In genomic region chr2:157064136-157064535, GRCm38 (mm10) we compare ENCODE assay signal across 9 mouse cellular contexts. TPM values are rescaled to one million over a fixed set of nuclear protein-coding genes. Genes with fewer than 3 reads are reported as not detected.
DNase-seq lines count a peak whose midpoint lies in the region; ATAC-seq and TF ChIP-seq lines count a peak whose summit lies in the region.
"Had no signal": no experiment of that assay in that cellular context is flagged by ENCODE, and none has a peak within 500 bp of the region (broad histone marks: within the 10 kb centered on the region; RNA-seq: fewer than 3 reads in every experiment).

No protein-coding gene starts in this region.

- peak overlapping the region; percentile 46; the same call in 1 of the 2 replicates for H3K9ac ChIP-seq in intestine, embryonic 16.5 days (ENCODE audit: low read depth, low read length)
- H3K9ac ChIP-seq in intestine, postnatal 0 days (ENCODE audit: low read depth, low read length) = no peak overlapping the region
- H3K9ac ChIP-seq in CH12.LX (ENCODE audit: insufficient read depth, low read depth) = no peak overlapping the region
- H3K9ac ChIP-seq in hindbrain, embryonic 14.5 days = no peak overlapping the region
- peak overlapping the region; percentile 21; the same call in 1 of the 2 replicates for H3K9ac ChIP-seq in stomach, embryonic 16.5 days (ENCODE audit: low read length)

- H3K27me3 ChIP-seq in intestine, embryonic 16.5 days (replicated peaks; ENCODE audit: control insufficient read depth, insufficient read depth, low read length) = no peaks in the 10 kb centered on the region
- H3K27me3 ChIP-seq in intestine, postnatal 0 days (replicated peaks; ENCODE audit: control insufficient read depth, insufficient read depth, low read length) = no peaks in the 10 kb centered on the region
- H3K27me3 ChIP-seq in CH12.LX (replicated peaks) = no peaks in the 10 kb centered on the region
- H3K27me3 ChIP-seq in hindbrain, embryonic 14.5 days (ENCODE audit: control insufficient read depth, insufficient read depth, low read length) = no peaks in the 10 kb centered on the region
- no peaks in the 10 kb centered on the region for H3K27me3 ChIP-seq in stomach, embryonic 16.5 days (ENCODE audit: control insufficient read depth, insufficient read depth, low read length)

- dilution Hi-C loops in CH12.LX (cut with MboI; ENCODE audit: extremely low pct_ligation_motif_present, extremely low pct_unique_long_range_greater_than_20kb, low sequenced_read_pairs) = no loop called here

- DNase-seq in CH12.LX (ENCODE audit: extremely low read depth) = no peak
- DNase-seq in cerebellum, postnatal 10 days = peak; percentile 58 to 76
- peak; percentile 44 for DNase-seq in hindbrain, embryonic 14.5 days (ENCODE audit: low spot score)
- DNase-seq in thymus, postnatal 36 days = no peak
- no peak for DNase-seq in kidney, postnatal 14 days

- no peak overlapping the region for H3K4me3 ChIP-seq in intestine, embryonic 16.5 days (ENCODE audit: low read length)
- no peak overlapping the region for H3K4me3 ChIP-seq in intestine, postnatal 0 days (ENCODE audit: low read depth, low read length)
- no peak overlapping the region for H3K4me3 ChIP-seq in CH12.LX (replicated peaks in 1 of 3; ENCODE audit: low read depth in 2 of 3, low read length in 2 of 3, poor library complexity in 1 of 3)
- no peak overlapping the region for H3K4me3 ChIP-seq in hindbrain, embryonic 14.5 days (replicated peaks; ENCODE audit: low read length)
- H3K4me3 ChIP-seq in stomach, embryonic 16.5 days (replicated peaks; ENCODE audit: low read length) = no peak overlapping the region

- TF ChIP-seq POLR2A in CH12.LX (IDR thresholded peaks at IDR 0.05; ENCODE audit: low read depth, low read length) = no peak

- H3K4me1 ChIP-seq in intestine, embryonic 16.5 days (ENCODE audit: control insufficient read depth, insufficient read depth, low read length) = peaks cover 45% of the 10 kb centered on the region
- H3K4me1 ChIP-seq in intestine, postnatal 0 days (replicated peaks; ENCODE audit: control insufficient read depth, insufficient read depth, low read length) = peaks cover 5% of the 10 kb centered on the region; the same call in 1 of the 2 replicates
- H3K4me1 ChIP-seq in CH12.LX (ENCODE audit: control insufficient read depth in 1 of 2, insufficient read depth in 2 of 2) = peaks cover 13 to 54% of the 10 kb centered on the region in 2 experiments
- H3K4me1 ChIP-seq in hindbrain, embryonic 14.5 days (replicated peaks; ENCODE audit: control insufficient read depth, insufficient read depth, low read length) = peaks cover 57% of the 10 kb centered on the region
- H3K4me1 ChIP-seq in stomach, embryonic 16.5 days (ENCODE audit: control insufficient read depth, insufficient read depth, low read length) = peaks cover 62% of the 10 kb centered on the region

- no peaks in the 10 kb centered on the region for H3K9me3 ChIP-seq in intestine, embryonic 16.5 days (ENCODE audit: control insufficient read depth, low read length)
- no peaks in the 10 kb centered on the region for H3K9me3 ChIP-seq in intestine, postnatal 0 days (ENCODE audit: control insufficient read depth)
- no peaks in the 10 kb centered on the region for H3K9me3 ChIP-seq in CH12.LX (replicated peaks; ENCODE audit: low read length)
- no peaks in the 10 kb centered on the region for H3K9me3 ChIP-seq in hindbrain, embryonic 14.5 days (ENCODE audit: control insufficient read depth, low read length)
- H3K9me3 ChIP-seq in stomach, embryonic 16.5 days (replicated peaks; ENCODE audit: control insufficient read depth, low read length) = no peaks in the 10 kb centered on the region

- no peak overlapping the region for H3K4me2 ChIP-seq in intestine, embryonic 16.5 days (ENCODE audit: low read depth, low read length)
- H3K4me2 ChIP-seq in intestine, postnatal 0 days (replicated peaks; ENCODE audit: low read depth) = no peak overlapping the region
- H3K4me2 ChIP-seq in CH12.LX (ENCODE audit: insufficient read depth, low read depth, poor library complexity, severe bottlenecking) = no peak overlapping the region
- H3K4me2 ChIP-seq in hindbrain, embryonic 14.5 days (replicated peaks) = no peak overlapping the region
- H3K4me2 ChIP-seq in stomach, embryonic 16.5 days (ENCODE audit: low read depth, low read length) = no peak overlapping the region

- no peak for ATAC-seq in intestine, embryonic 16.5 days
- ATAC-seq in intestine, postnatal 0 days = no peak
- peak; percentile 28; the same call in 1 of the 2 replicates for ATAC-seq in hindbrain, embryonic 14.5 days (ENCODE audit: low FRiP score)
- no peak for ATAC-seq in stomach, embryonic 16.5 days (ENCODE audit: insufficient read depth, low FRiP score)

- in situ Hi-C loops in CH12.LX (cut with MboI; ENCODE audit: low pct_ligation_motif_present, low pct_unique_long_range_greater_than_20kb, low sequenced_read_pairs) = no loop called here

- no peak for TF ChIP-seq RAD21 in CH12.LX (IDR thresholded peaks at IDR 0.05; ENCODE audit: low read depth, low read length)

- no peaks in the 10 kb centered on the region for H3K79me2 ChIP-seq in CH12.LX (replicated peaks; ENCODE audit: control insufficient read depth, extremely low read depth, insufficient read depth, poor library complexity, severe bottlenecking)

- no peak for TF ChIP-seq CTCF in intestine, postnatal 0 days (IDR thresholded peaks at IDR 0.05; ENCODE audit: low read depth)
- TF ChIP-seq CTCF in CH12.LX (conservative IDR thresholded peaks at IDR 0.05 in 1 of 2, IDR thresholded peaks at IDR 0.05 in 1 of 2; ENCODE audit: low read depth in 2 of 2, low read length in 2 of 2) = no peak

- no peak for TF ChIP-seq EP300 in CH12.LX (IDR thresholded peaks at IDR 0.05; ENCODE audit: low read length)

- WGBS in intestine, embryonic 16.5 days = 65% methylated on average over 7 of the region's 7 CpGs
- 61% methylated on average over 7 of the region's 7 CpGs for WGBS in intestine, postnatal 0 days
- 36% methylated on average over 7 of the region's 7 CpGs for WGBS in hindbrain, embryonic 14.5 days
- 58% methylated on average over 7 of the region's 7 CpGs for WGBS in stomach, embryonic 16.5 days

- no peak overlapping the region for H3K27ac ChIP-seq in intestine, embryonic 16.5 days (ENCODE audit: low read length)
- H3K27ac ChIP-seq in intestine, postnatal 0 days (ENCODE audit: low read depth, low read length) = no peak overlapping the region
- no peak overlapping the region for H3K27ac ChIP-seq in CH12.LX (ENCODE audit: insufficient read depth, low read depth)
- H3K27ac ChIP-seq in hindbrain, embryonic 14.5 days = no peak overlapping the region; the same call in 1 of the 2 replicates
- H3K27ac ChIP-seq in stomach, embryonic 16.5 days (ENCODE audit: low read length) = peak overlapping the region; percentile 86; the same call in 1 of the 2 replicates

- H3K36me3 ChIP-seq in intestine, embryonic 16.5 days (ENCODE audit: control insufficient read depth, insufficient read depth, low read length) = no peaks in the 10 kb centered on the region
- no peaks in the 10 kb centered on the region for H3K36me3 ChIP-seq in intestine, postnatal 0 days (ENCODE audit: control insufficient read depth, insufficient read depth)
- H3K36me3 ChIP-seq in CH12.LX (replicated peaks in 1 of 2; ENCODE audit: control insufficient read depth in 1 of 2, insufficient read depth in 1 of 2, low read length in 1 of 2) = no peaks in the 10 kb centered on the region
- peaks cover 27% of the 10 kb centered on the region for H3K36me3 ChIP-seq in hindbrain, embryonic 14.5 days (replicated peaks; ENCODE audit: control insufficient read depth, insufficient read depth)
- H3K36me3 ChIP-seq in stomach, embryonic 16.5 days (ENCODE audit: control insufficient read depth, insufficient read depth, low read length) = 0 out of 2 replicates have a peak, but pooled peaks cover 5% of the 10 kb centered on the region

TF ChIP-seq in CH12.LX, 34 proteins besides CTCF, POLR2A, EP300 and RAD21:
- TF ChIP-seq BHLHE40 (IDR thresholded peaks at IDR 0.05; ENCODE audit: low read depth, low read length) = no peak
- TF ChIP-seq ETS1 (conservative IDR thresholded peaks at IDR 0.05; ENCODE audit: low read depth, low read length) = peak; percentile 23; the same call in 1 of the 2 replicates

RNA-seq across cellular contexts. Expression of gene Soga1, which starts 14.9 kb away (rescaled TPM):
- 1.2 and 1.3 TPM in 2 replicates for polyA plus RNA-seq in intestine, embryonic 16.5 days (2015; fragmentation: Nextera tagmentation; extraction: Ambion mirVana)
- 0.90 TPM in 2 replicates for polyA plus RNA-seq in intestine, postnatal 0 days (2015; fragmentation: Nextera tagmentation; extraction: Ambion mirVana)
- total RNA-seq in CH12.LX (2012; rRNA removed) (1.0 and 2.0 TPM in 2 replicates), CH12.LX (2014; rRNA removed) (0.31 and 0.39 TPM in 2 replicates)
- 1.8 and 2.0 TPM in 2 replicates for polyA plus RNA-seq in CH12.LX (2012; ENCODE audit: insufficient read length, low read depth)
- 9.5 and 9.7 TPM in 2 replicates for polyA plus RNA-seq in hindbrain, embryonic 14.5 days (2014; fragmentation: Nextera tagmentation; extraction: Ambion mirVana)
- 2.1 and 2.6 TPM in 2 replicates for polyA plus RNA-seq in stomach, embryonic 16.5 days (2015; fragmentation: Nextera tagmentation; extraction: Ambion mirVana)

RNA-seq across cellular contexts. Expression of gene Tldc2, which starts 22.7 kb away (rescaled TPM):
- polyA plus RNA-seq in intestine, embryonic 16.5 days (2015; fragmentation: Nextera tagmentation; extraction: Ambion mirVana) = not detected in 2 replicates
- polyA plus RNA-seq in intestine, postnatal 0 days (2015; fragmentation: Nextera tagmentation; extraction: Ambion mirVana) = not detected in 2 replicates
- not detected in 2 replicates for total RNA-seq in CH12.LX (2012; rRNA removed)
- not detected in 2 replicates for total RNA-seq in CH12.LX (2014; rRNA removed)
- not detected in 2 replicates for polyA plus RNA-seq in CH12.LX (2012; ENCODE audit: insufficient read length, low read depth)
- not detected in 2 replicates for polyA plus RNA-seq in hindbrain, embryonic 14.5 days (2014; fragmentation: Nextera tagmentation; extraction: Ambion mirVana)
- not detected in 2 replicates for polyA plus RNA-seq in stomach, embryonic 16.5 days (2015; fragmentation: Nextera tagmentation; extraction: Ambion mirVana)
- polyA plus RNA-seq: liver, embryonic 16.5 days had no signal

RNA-seq across cellular contexts. Expression of gene Dsn1, which starts 57.2 kb away (rescaled TPM):
- 23.4 and 25.3 TPM in 2 replicates for polyA plus RNA-seq in intestine, embryonic 16.5 days (2015; fragmentation: Nextera tagmentation; extraction: Ambion mirVana)
- 7.7 and 7.9 TPM in 2 replicates for polyA plus RNA-seq in intestine, postnatal 0 days (2015; fragmentation: Nextera tagmentation; extraction: Ambion mirVana)
- total RNA-seq in CH12.LX (2012; rRNA removed) (23.2 and 23.4 TPM in 2 replicates), CH12.LX (2014; rRNA removed) (34.3 and 38.0 TPM in 2 replicates)
- polyA plus RNA-seq in CH12.LX (2012; ENCODE audit: insufficient read length, low read depth) = 25.6 and 26.5 TPM in 2 replicates
- 11.3 and 11.9 TPM in 2 replicates for polyA plus RNA-seq in hindbrain, embryonic 14.5 days (2014; fragmentation: Nextera tagmentation; extraction: Ambion mirVana)
- polyA plus RNA-seq in stomach, embryonic 16.5 days (2015; fragmentation: Nextera tagmentation; extraction: Ambion mirVana) = 28.5 and 28.6 TPM in 2 replicates

Comparison
In these comparisons a context has a peak if more than half of its experiments do, and no peak if none do; other contexts are left out.
1. H3K9ac ChIP-seq: peak in intestine, embryonic 16.5 days (single experiment) and stomach, embryonic 16.5 days (single experiment); none in intestine, postnatal 0 days (single experiment), CH12.LX (single experiment) and hindbrain, embryonic 14.5 days (single experiment).
2. DNase-seq: peak in cerebellum, postnatal 10 days (2 of 2) and hindbrain, embryonic 14.5 days (single experiment); none in CH12.LX (single experiment), thymus, postnatal 36 days (0 of 2) and kidney, postnatal 14 days (single experiment).